Mouse (Mus musculus) liver, embryonic 15.5 days (tissue): ENCODE measurements around the gene Tmem156. TPM values are rescaled to one million over a fixed set of nuclear protein-coding genes. Genes with fewer than 3 reads are reported as not detected.
A peak's percentile ranks its signal among the peaks of the same experiment; 100 is the strongest.

Source experiments
- ATAC-seq: fragments of 200-750 bp; cut with Nextera tagmentation; 2 replicates; pipeline ENCODE4 v1.8.0; 2017; ENCODE audit warnings: moderate number of reproducible peaks, mild to moderate bottlenecking, moderate library complexity; ENCODE audit not compliant: insufficient read depth
- H3K27ac ChIP-seq: fragments of 300-500 bp; sonication (generic); replicated peaks from 2 replicates; pipeline ENCODE4 v1.5.1; 2015; ENCODE audit warnings: mild to moderate bottlenecking, inconsistent platforms
- H3K27me3 ChIP-seq: fragments of 300-500 bp; sonication (generic); 2 replicates; pipeline ENCODE4 v1.6.1; 2015; ENCODE audit warnings: mild to moderate bottlenecking, inconsistent platforms
- H3K36me3 ChIP-seq: fragments of 300-500 bp; sonication (generic); replicated peaks from 2 replicates; pipeline ENCODE4 v1.6.1; 2015; ENCODE audit warnings: moderate library complexity, mild to moderate bottlenecking, inconsistent platforms
- H3K4me1 ChIP-seq: fragments of 300-500 bp; sonication (generic); replicated peaks from 2 replicates; pipeline ENCODE4 v1.6.1; 2015; ENCODE audit warnings: inconsistent platforms
- H3K4me2 ChIP-seq: fragments of 300-500 bp; sonication (generic); 2 replicates; pipeline ENCODE4 v1.6.1; 2015; ENCODE audit warnings: moderate library complexity, mild to moderate bottlenecking, inconsistent platforms
- H3K4me3 ChIP-seq: fragments of 300-500 bp; sonication (generic); replicated peaks from 2 replicates; pipeline ENCODE4 v1.5.1; 2015; ENCODE audit warnings: mild to moderate bottlenecking, inconsistent platforms
- H3K9ac ChIP-seq: fragments of 300-500 bp; sonication (generic); 2 replicates; pipeline ENCODE4 v1.6.1; 2015; ENCODE audit warnings: moderate library complexity, mild to moderate bottlenecking, inconsistent platforms
- H3K9me3 ChIP-seq: fragments of 300-500 bp; sonication (generic); replicated peaks from 2 replicates; pipeline ENCODE4 v1.6.1; 2016; ENCODE audit warnings: inconsistent platforms
- WGBS: fragments of 180-500 bp; shearing (Covaris S2); methylation state at CpG from one replicate; pipeline ENCODE4 v1.1.7; 2015; ENCODE audit warnings: mixed read lengths; ENCODE audit not compliant: insufficient replicate concordance; 5-methylcytosine and 5-hydroxymethylcytosine counted together
- polyA plus RNA-seq: library from polyadenylated mRNA; unstranded; fragments of >200 nt; fragmentation: Nextera tagmentation; extraction: Ambion mirVana; gene quantifications from 2 replicates; pipeline ENCODE4 v1.2.1, GENCODE M21; 2015

Gene Tmem156
- polyA plus RNA-seq, 1 experiment from 2014 or later = 0.89 TPM

DNA sequence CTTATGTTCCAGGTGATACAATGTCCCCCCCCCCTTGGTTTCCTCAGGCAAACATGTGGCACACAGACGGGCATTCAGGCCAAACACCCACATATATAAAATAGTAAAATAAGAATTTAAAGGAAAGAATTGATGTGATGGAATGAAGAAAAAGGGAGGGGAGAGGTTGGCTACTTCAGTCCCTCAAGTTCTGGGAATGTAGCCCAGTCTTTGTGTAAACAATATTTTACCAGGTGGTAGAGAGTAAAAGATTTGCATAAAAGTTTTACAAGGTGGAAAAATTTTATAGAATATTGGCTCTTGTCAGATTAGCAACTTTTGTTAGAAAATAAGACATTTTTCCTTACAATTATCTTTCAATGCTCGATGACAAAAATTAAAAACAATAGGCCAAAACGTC is 4.9 kb upstream of the Tmem156 start:
- no peaks in the 10 kb centered on the region for H3K36me3 ChIP-seq
- H3K27me3 ChIP-seq = no peaks in the 10 kb centered on the region
- H3K4me3 ChIP-seq = no peak overlapping the region
- H3K27ac ChIP-seq = no peak overlapping the region
- no peak for ATAC-seq
- H3K9ac ChIP-seq = no peak overlapping the region
- no peaks in the 10 kb centered on the region for H3K9me3 ChIP-seq
- no peak overlapping the region for H3K4me2 ChIP-seq
- WGBS = 61% methylated on average over 3 of the region's 3 CpGs
- H3K4me1 ChIP-seq = peaks cover 13% of the 10 kb centered on the region; the same call in 1 of the 2 replicates

- Histone ChIP-seq H3K27ac (no peak overlapping the region), H3K27me3 (no peaks in the 10 kb centered on the region), H3K9ac (no peak overlapping the region), H3K4me2 (no peak overlapping the region), H3K36me3 (no peaks in the 10 kb centered on the region), H3K4me3 (no peak overlapping the region), H3K4me1 (0 out of 2 replicates have a peak, but pooled peaks cover 9% of the 10 kb centered on the region), H3K9me3 (no peaks in the 10 kb centered on the region)
- 61% methylated on average over 3 of the region's 3 CpGs for WGBS
- no peak for ATAC-seq
Observed at GRCm38 (mm10) chr5:65096082-65096481, 4.2 kb upstream of the Tmem156 start.

DNA sequence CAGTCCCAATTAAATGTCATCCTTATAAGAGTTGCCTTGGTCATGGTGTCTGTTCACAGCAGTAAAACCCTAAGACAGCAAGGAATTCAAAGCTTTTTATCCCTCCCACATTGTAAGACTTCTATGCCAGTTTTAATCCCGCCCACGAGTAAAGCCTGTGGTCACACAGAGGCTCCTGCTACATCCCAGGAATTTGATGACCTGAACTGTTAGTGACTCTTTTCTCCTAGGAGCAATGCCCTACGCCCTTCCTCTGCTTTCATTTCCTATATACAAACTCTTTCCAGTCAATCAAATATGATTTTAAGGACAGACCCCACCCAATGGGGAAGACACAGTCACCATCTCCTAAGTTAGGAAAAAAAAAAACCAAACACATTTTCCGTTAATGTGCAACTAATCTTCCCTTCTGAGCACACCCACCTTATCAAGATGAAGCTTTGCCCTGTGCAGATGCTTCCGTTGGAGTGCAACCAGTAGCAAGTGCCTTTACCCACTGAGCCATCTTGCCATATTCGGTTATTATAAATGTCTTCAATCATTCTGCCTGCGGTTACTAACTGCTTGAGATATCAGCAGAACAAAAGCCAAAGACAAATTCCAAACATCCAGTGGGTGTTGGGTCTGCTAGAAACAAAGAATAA is 3.1 kb upstream of the Tmem156 start:
- H3K27ac ChIP-seq = no peak overlapping the region
- H3K36me3 ChIP-seq = no peaks in the 10 kb centered on the region
- no peak overlapping the region for H3K4me2 ChIP-seq
- 55% methylated on average over 7 of the region's 7 CpGs for WGBS
- H3K4me1 ChIP-seq = 0 out of 2 replicates have a peak, but pooled peaks cover 4% of the 10 kb centered on the region
- no peaks in the 10 kb centered on the region for H3K27me3 ChIP-seq
- no peak overlapping the region for H3K9ac ChIP-seq
- no peak overlapping the region for H3K4me3 ChIP-seq
- no peaks in the 10 kb centered on the region for H3K9me3 ChIP-seq
- no peak for ATAC-seq

DNA sequence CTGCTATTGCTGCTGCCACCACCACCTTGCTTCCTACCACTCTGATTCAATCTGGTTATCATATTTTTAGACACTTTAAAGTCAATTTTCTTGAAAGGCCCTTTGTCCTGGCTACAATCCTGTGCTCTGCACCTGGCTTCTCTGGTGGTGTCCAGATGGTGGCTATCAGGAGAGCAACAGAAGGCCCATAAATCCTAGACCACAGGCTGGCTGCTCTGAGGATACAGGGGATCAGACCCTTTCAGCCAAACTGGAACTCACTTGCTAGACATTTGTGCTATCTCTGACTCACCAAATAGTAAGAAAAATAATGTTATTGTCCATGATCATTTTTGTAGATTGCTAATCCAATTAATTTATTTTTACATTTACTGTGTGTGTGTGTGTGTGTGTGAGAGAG is 1.8 kb upstream of the Tmem156 start:
- no peak for ATAC-seq
- Histone ChIP-seq H3K4me3 (no peak overlapping the region), H3K4me2 (no peak overlapping the region), H3K36me3 (no peaks in the 10 kb centered on the region), H3K27me3 (no peaks in the 10 kb centered on the region), H3K9me3 (no peaks in the 10 kb centered on the region), H3K9ac (no peak overlapping the region), H3K27ac (no peak overlapping the region), H3K4me1 (0 out of 2 replicates have a peak, but pooled peaks cover 4% of the 10 kb centered on the region)

GRCm38 (mm10) chr5:65091184-65091858 is 611 bp downstream of the Tmem156 start:
- no peak for ATAC-seq
- Histone ChIP-seq H3K36me3 (no peaks in the 10 kb centered on the region), H3K27ac (no peak overlapping the region), H3K27me3 (no peaks in the 10 kb centered on the region), H3K4me1 (0 out of 2 replicates have a peak, but pooled peaks cover 4% of the 10 kb centered on the region), H3K9me3 (no peaks in the 10 kb centered on the region), H3K4me2 (peak overlapping the region; percentile 18), H3K9ac (no peak overlapping the region), H3K4me3 (peak overlapping the region; percentile 29; the same call in 1 of the 2 replicates)
- WGBS = 23% methylated on average over 11 of the region's 11 CpGs

GRCm38 (mm10) chr5:65089707-65090106 is 2.2 kb downstream of the Tmem156 start:
- H3K27ac ChIP-seq = no peak overlapping the region
- no peak overlapping the region for H3K4me2 ChIP-seq
- no peaks in the 10 kb centered on the region for H3K36me3 ChIP-seq
- H3K4me3 ChIP-seq = no peak overlapping the region
- no peaks in the 10 kb centered on the region for H3K27me3 ChIP-seq
- WGBS = 53% methylated on average over 3 of the region's 3 CpGs
- H3K9ac ChIP-seq = no peak overlapping the region
- 0 out of 2 replicates have a peak, but pooled peaks cover 4% of the 10 kb centered on the region for H3K4me1 ChIP-seq
- ATAC-seq = no peak
- H3K9me3 ChIP-seq = no peaks in the 10 kb centered on the region

DNA sequence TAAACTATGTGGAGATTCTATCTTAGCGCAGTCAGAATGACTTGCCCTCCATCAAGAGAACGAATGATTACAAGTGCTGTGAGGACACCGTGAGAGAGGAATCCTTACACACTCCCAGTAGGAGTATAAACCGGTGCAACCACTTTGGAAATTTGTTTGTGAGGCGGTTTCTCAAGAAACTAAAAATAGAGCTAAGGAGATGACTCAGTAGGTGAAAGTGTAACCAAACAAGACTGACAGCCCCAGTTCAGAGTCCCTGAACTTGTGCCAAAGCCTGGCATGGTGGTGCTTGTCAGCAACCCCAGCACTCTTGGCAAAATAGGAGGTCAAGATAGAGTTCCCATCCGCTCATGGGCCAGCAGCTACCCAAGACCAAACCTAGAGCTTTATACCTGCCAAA is 5.4 kb downstream of the Tmem156 start:
- WGBS = 62% methylated on average over 6 of the region's 6 CpGs
- H3K27me3 ChIP-seq = no peaks in the 10 kb centered on the region
- no peak for ATAC-seq
- no peak overlapping the region for H3K4me3 ChIP-seq
- H3K36me3 ChIP-seq = no peaks in the 10 kb centered on the region
- no peaks in the 10 kb centered on the region for H3K9me3 ChIP-seq
- H3K9ac ChIP-seq = no peak overlapping the region
- no peak overlapping the region for H3K27ac ChIP-seq
- H3K4me1 ChIP-seq = no peaks in the 10 kb centered on the region
- no peak overlapping the region for H3K4me2 ChIP-seq

- Histone ChIP-seq H3K4me3 (no peak overlapping the region), H3K36me3 (no peaks in the 10 kb centered on the region), H3K27ac (no peak overlapping the region), H3K9me3 (no peaks in the 10 kb centered on the region), H3K4me2 (no peak overlapping the region), H3K4me1 (no peaks in the 10 kb centered on the region), H3K27me3 (no peaks in the 10 kb centered on the region), H3K9ac (no peak overlapping the region)
- WGBS = 58% methylated on average over 4 of the region's 4 CpGs
- no peak for ATAC-seq
Observed at GRCm38 (mm10) chr5:65081836-65082235, 10.1 kb downstream of the Tmem156 start.

GRCm38 (mm10) chr5:65079881-65080280 is 12.1 kb downstream of the Tmem156 start:
- H3K9ac ChIP-seq = no peak overlapping the region
- H3K4me1 ChIP-seq = no peaks in the 10 kb centered on the region
- no peak for ATAC-seq
- no peak overlapping the region for H3K4me2 ChIP-seq
- H3K36me3 ChIP-seq = no peaks in the 10 kb centered on the region
- H3K27me3 ChIP-seq = no peaks in the 10 kb centered on the region
- no peaks in the 10 kb centered on the region for H3K9me3 ChIP-seq
- H3K27ac ChIP-seq = no peak overlapping the region
- H3K4me3 ChIP-seq = no peak overlapping the region
- 65% methylated on average over 9 of the region's 9 CpGs for WGBS

- Histone ChIP-seq H3K27ac (no peak overlapping the region), H3K9ac (no peak overlapping the region), H3K4me1 (no peaks in the 10 kb centered on the region), H3K4me3 (no peak overlapping the region), H3K9me3 (no peaks in the 10 kb centered on the region), H3K36me3 (no peaks in the 10 kb centered on the region), H3K4me2 (no peak overlapping the region), H3K27me3 (no peaks in the 10 kb centered on the region)
- 63% methylated on average over 4 of the region's 4 CpGs for WGBS
- ATAC-seq = no peak
Observed at GRCm38 (mm10) chr5:65078081-65078480, 13.9 kb downstream of the Tmem156 start.

DNA sequence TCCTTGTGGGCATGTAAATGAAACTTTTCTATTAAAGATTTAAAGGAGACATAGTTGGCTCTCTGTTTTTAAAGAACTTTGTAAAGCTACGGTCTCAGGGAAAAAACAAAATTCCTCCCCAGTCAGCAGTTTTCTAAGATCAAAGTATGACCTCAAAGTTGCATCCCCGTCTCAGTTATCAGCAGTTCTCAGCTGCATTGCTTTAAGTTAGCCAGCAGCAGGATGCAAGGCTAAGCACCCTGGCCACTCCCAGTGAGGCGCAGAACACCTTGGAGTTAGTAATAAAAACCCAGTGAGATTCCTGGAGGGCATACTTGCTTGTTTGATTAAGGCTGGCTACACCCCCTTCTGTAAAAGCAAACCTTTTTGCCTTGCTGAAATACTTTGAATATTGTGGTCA is 15.2 kb downstream of the Tmem156 start:
- WGBS = 42% methylated on average over 3 of the region's 3 CpGs

More for the DNA sequence above, 15.2 kb downstream of the Tmem156 start:
- H3K9me3 ChIP-seq = no peaks in the 10 kb centered on the region
- H3K4me1 ChIP-seq = no peaks in the 10 kb centered on the region
- no peak overlapping the region for H3K9ac ChIP-seq
- no peak for ATAC-seq
- H3K36me3 ChIP-seq = no peaks in the 10 kb centered on the region
- H3K4me2 ChIP-seq = no peak overlapping the region
- H3K4me3 ChIP-seq = no peak overlapping the region
- H3K27me3 ChIP-seq = no peaks in the 10 kb centered on the region
- H3K27ac ChIP-seq = no peak overlapping the region
